Mouse (Mus musculus) kidney, adult 18-20 months (tissue): Measurements from ENCODE around the gene Arid3a.
A peak's percentile ranks its signal among the peaks of the same experiment; 100 is the strongest.

Experiments
- DNase-seq: peaks from one replicate; pipeline ENCODE4 v3.0.0; 2021

Arid3a gene

DNA sequence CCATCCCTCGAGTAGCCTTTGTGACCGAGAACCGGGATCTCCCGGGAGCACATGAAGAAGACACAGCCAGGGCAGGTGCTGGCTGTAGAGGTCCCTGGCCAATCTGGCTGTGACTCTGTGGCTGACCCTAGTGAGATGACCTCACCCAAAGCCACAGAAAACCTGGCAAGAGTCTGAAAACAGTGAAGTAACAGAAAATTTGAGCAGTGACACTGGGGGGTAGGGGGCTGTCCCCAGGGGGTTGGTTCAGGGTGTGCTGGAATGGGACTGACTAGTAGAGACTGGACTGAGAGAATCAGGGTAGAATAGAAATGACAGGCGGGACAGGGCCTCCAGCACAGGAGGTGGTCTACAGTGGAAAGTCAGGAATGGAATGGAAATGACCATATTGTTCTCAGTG, 56.4 kb downstream of the Arid3a start:
- no peak for DNase-seq

DNA sequence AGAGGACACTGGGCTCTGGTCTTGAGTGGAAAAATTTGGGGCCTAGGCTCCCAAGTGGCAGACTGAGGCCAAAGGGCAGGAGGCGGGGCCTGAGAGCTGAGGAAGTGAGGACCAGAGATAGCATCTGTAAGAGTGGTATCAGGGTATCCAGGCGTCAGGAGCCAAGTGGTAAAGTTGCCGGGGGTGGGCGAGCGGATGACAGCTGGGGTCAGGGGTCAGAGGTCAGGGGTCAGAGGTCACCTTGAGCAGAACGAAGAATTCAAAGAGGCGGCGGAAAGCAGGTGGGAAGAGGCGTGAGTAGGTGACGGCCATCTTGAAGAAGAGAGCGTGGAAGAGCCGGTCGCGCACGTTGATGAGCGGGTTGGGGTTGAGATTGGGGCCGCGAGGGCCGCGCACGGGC, 56.8 kb downstream of the Arid3a start:
- peak; percentile 81 for DNase-seq

DNA sequence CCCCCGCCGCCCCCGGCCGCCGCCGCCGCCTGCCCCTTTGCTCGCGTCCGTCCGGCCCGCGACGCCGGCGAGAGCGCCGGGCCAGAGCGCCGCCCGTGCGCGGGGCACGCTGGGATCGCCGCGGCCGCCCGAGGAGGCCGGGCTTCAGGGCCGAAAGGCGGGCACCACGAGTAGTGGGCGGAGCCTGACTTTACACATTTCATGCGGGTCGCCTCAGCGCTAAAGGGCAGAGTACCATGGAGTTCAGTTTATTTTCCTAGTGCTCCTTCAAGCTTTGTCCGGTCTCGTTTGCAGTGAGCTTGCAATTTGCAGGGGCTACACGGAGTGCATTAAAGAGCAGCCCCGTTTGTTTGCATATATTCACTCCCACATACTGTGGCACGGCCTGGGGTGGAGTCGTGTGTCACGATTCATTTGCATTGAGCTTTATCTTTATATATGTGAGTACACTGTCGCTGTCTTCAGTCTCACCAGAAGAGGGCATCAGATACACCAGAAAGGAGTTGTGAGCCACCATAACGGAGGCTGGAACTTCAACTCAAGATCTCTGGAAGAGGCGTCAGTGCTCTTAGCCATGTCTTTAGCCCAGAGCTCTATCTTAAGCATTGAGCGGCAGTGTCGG, 57.5 kb downstream of the Arid3a start, which contains the start of gene Tmem259:
Gene Tmem259 (minus strand): TSS at position 136 of the 622 bp plus-strand sequence.
- peak; percentile 91 for DNase-seq

DNA sequence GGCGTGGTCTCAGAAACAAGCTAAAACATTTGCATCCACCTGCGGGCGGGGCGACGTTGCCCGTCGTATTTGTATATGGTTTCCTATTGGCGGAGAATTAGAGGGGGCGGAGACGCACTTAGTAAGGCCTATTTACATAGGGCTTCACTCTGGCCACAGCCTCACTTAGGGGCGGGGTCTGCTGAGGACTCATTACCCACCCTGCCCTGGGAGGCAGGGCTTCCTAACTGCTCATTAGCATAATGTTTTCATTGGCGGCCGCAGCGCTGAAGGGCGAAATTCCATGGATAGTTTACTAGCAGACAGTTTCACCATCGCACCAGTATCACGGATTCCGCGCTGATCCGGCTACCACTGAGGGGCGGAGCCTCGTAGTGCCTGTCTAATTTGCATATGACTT, 58.0 kb downstream of the Arid3a start:
- DNase-seq = peak; percentile 96

DNA sequence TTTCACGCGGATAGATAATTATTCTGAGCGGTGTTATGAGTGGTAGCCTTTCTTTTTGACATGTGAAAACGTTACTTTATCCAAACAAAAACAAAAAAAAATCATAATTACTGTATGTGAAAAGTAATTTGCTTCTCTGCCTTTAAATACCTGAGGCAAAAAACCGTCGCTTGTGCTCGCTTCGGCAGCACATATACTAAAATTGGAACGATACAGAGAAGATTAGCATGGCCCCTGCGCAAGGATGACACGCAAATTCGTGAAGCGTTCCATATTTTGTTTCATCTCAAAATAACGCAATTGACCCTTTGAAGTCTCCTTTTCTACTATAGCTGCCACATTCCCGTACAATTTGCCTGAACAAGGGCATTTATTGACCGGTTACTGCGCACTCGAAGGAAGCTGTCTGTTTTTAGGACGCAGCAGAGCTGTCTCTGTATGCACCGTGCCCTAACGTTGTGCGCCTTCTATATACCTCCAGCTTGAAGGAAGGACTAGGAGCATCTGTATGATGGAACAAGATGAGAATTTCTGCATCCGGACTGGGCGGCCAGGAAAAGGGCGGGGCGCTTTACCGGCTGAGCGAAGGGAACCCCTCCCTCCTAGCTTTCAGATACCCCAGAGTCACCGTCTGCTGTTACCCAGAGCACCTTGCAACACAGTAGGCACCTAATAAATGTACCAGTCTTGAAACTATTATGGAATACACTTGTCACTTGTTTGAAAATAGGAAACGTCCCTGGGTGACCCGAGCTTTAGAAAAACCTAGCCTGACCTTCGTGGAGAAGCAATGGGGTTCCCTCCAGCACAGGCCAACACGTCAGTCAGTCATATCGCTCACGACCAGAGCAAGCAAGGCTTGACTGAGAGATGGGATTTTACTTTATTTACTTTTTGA, 58.7 kb downstream of the Arid3a start:
- DNase-seq = peak; percentile 70

DNA sequence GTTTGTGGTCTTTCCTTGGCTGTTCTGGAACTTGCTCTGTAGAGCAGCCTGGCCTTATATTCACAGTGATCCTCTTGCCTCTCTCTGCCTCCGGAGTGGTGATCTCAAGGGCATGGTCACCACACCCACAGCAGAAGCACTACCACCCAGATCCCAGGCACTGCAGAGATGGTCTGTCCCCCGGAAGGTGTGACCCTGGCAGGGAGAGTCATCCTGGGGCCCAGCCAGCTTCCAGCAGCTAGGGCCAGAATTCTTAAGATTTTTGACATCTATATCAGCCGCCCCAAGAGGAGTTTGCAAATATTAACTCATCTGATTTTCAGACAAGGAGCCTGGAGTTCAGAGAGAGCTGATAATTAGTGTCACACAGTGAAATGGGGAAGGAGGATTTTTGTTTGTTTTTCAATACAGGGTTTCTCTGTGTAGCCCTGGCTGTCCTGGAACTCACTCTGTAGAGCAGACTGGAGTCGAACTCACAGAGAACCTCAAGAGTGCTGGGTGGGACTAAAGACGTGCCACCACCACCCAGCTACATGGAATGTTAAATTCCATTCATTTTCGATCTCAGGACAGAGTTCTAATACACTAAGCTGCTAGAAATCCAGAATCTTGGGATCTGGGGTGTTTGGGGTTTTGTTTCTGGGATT, 59.5 kb downstream of the Arid3a start:
- DNase-seq = no peak

DNA sequence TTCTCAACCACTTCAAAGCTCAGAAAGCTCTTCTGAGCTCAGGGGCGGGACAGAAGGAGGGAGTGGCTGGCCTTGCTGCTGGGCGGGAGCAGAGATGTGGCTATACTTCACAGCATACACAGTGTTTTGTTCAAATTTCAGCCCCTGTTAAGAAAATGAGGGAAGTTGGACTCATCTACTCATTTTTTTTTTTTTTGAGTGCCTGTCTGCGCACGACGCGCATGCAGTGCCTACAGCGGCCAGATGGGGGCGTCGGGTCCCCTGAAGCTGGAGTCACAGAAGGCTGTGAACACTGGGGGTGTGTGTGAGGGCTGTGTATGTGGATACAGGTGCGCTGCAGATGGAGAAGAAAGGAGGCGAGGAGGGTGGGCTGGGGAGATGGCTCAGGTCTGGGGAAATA, 60.1 kb downstream of the Arid3a start:
- peak; percentile 90 for DNase-seq

DNA sequence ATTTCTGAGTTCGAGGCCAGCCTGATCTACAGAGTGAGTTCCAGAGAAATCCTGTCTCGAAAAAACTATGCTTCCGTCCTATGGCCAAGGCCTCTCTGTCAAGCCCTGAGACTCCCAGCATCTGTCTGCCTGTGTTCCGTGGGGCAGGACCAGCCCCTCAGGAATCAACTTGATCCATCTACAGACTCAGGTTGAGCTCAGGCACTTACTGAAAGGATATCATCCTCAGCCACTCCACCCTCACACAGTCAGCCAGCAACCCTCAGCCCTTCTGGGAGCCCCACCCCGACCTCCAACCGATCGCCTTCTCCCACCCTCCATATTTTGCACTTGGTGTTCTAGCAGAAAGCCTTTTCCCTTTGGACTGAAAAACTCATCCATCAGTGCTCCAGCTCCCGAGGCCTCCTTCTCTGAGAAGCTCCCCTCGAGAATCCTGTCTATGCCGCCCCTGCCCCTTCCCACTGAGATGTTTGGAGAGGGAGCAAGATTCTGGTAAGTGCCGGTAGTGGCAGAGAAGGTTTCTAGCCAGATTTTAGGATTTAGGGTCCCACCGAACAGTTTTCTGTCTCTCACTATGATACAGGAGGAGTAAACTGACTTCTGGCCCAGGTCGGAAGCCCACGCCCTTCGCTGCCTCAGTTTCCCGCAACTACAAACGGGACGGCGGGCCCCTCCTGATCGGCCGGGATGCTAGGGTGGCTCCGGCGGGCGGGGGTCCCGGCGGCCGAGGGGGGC, 61.1 kb downstream of the Arid3a start:
- no peak for DNase-seq

DNA sequence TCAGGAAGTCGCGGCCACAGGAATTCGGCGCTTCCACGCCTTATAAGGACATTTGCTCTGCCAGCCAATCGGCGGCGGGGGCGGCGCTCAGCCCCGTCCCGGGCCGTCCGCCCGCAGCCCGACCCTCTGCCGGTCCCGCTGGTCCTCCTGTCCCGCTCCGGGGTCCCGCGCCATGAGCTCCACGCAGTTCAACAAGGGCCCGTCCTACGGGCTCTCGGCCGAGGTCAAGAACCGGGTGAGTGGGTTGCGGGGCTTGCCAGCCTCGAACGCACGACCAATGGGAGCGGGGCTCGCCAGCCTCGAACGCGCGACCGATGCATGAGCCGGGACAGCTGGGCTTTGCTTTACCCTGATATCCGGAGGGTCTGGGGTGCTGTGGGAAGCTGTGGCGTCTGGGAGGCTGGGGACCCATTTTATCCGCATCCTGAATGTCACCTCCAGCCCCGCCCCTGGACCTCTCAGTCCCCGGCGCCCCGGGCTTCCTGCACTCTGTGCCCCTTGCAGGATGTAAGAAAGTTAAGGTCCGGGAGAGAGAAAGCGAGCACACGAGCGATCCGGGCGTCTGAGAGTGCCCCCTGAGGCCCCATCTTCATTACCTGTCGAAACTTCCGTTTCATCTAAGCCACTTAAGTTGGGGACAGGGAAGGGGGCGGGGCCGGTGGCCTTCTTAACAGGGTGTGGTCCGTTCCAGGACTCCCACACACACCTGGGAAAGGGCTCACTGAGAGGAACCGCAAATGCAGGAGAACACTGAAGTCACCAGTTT, 61.8 kb downstream of the Arid3a start, which contains the start of gene Cnn2:
Gene Cnn2 (plus strand): TSS at position 79 of the 766 bp plus-strand sequence.
- DNase-seq = peak; percentile 63

DNA sequence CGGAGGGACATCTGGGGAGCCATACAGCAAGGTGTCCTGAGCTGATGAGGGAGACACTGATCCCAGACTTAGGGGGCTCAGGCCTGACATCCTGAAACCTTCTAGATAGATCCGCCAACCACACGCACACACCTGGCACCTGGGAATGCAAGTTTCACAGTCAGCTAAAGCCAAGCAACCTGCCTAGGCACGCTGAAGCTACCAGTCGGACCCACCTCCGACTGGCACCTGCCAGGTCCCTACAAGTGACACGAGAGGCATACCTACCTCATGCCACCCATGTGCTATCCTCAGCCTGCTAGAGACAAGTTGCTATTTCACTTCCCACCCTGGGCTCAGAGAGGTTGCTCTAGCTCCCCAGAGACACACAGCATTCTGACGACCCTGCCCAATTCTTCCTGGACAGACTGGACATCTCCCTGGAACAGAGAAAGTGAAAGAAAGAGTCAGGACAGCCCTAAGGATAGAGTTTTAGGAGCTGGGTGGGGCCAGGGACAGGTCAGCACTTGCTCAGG, 62.5 kb downstream of the Arid3a start:
- DNase-seq = no peak

DNA sequence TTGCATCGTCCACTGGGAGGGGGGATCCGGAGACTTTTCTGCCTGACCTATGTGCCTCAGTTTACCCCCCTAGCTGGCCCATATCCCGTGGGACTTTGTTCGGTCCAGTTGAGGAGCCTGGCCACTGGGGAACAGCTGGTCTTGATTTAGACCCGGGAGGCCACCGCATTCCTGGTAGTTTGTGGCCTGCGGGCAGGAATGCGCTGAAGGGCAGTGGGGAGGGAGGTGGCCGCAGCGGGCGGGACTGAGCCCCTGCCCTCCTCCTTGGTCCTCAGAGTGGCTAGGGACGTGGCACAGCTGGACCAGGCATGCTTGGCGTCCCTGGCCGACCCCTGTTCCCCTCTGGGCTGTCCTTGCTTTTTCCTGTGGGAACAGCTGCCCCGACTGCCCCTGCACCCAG, 63.0 kb downstream of the Arid3a start:
- no peak for DNase-seq

DNA sequence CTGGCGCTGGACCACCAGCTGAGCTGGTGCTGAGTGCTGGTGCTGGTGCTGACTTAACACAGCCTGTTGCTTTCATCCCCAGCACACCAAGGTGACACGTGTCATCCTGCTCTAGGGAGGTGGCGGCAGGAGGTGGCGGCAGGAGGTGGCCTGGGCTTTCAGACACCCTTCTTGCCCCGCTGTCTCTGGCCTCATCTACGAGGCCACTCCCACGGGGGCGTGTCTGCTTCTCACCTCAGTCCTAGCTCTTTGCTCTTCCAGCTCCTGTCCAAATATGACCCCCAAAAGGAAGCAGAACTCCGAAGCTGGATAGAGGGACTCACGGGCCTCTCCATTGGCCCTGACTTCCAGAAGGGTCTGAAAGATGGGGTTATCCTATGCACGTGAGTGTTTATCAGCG, 64.3 kb downstream of the Arid3a start:
- no peak for DNase-seq

DNA sequence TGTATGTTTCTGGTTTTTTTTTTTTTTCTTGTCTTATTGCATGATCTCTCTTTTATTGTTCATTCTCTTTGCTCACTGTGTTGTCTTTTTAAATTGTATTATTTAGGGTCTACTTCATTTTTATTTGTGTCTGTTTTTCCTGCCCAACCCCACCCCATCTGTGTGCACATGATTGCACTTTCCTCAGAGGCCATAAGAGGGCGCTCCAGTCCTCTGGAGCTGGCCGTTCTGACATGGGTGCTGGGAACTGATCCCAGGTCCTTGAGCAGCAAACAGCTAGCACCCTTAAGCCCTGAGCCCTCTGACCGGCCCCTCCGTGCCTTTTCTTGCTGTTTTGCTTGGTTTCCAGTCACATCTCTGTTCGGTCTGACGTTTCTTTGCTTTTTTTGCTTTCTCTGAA, 64.7 kb downstream of the Arid3a start:
- DNase-seq = no peak

DNA sequence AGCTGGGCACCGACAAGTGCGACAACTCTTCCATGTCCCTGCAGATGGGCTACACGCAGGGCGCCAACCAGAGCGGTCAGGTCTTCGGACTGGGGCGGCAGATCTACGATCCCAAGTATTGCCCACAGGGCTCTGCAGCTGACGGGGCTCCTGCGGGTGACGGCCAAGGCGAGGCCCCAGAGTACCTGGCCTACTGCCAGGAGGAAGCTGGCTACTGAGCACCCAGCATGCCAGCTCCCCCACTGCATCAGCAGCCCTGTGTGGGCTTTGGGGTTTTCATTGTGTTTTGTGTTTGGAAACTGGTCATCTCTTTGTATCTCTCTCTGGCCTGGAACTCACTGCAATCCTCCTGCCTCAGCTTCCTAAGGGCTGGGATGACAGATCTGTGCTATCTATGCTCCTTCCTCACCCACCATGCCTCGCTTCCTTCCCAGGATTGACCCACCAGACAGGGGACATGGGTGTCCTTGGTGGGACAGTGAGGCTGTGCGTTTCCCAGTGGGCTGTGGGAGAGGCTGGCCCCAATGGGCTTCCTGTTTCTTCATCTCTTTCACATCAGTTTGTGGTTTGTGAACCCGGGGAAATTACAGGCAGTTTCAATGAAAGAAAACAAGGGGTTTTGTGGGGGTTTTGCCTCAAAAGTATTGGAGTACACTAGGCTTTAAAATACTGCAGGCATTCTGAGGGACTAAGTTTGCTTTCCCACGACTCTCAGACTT, 67.7 kb downstream of the Arid3a start:
- DNase-seq = peak; percentile 40

DNA sequence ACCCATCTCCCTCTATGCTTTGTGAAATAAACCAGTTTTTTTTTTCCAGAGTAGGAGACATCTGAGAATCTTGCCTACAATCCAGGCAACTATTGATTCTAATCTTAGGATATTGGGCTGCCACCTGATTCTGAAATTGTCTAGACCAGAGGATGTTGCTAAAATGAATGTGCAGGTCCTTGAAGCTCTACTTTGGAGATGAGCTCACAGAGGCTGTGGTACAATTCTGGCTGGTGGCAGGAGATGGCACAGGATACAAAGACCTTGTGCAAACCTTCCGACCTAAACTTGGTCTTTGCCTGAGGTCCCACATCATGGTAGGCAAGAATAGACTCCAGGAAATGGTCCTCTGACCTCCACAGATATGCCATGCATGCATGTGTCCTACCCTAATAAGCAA, 68.8 kb downstream of the Arid3a start:
- no peak for DNase-seq

DNA sequence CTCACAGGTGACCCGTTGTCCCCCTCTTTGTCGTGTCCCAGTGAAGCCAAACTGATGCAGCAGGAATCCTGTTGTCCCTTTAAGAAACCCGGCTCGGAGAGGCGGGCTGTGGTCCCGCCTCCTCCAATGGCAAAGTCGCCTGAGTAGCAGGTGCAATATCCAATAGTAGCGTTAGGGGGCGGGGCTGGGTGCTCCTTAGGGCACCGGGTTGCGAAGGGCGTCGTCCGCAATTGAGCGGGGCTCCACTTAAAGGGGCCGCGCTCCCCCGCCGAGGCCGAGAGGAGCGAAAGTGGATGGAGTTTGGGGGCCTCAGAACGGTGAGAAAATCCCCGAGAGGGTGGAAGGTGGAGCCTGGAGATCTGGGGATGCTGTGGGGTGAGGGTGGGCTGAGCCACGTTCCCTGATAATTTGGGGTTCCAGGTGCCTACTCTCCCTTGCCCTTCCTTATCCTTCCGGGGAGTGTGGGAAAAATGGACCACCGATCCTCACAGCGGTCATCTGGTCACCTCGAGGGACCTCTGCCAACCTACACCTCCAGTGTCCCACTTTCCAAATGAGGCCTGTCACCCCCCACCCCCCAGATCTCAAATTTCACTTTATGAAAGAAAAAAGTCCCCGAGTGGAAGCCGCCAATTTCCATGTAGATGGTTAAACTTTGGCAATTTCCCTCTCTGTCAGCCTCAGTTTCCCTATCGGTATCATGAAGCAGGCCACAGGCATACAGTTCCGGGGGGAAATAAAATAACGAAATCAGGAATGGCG, 69.6 kb downstream of the Arid3a start, which contains the start of gene Abca7:
Gene Abca7 (plus strand): TSS at position 223 of the 762 bp plus-strand sequence.
- peak; percentile 97 for DNase-seq

DNA sequence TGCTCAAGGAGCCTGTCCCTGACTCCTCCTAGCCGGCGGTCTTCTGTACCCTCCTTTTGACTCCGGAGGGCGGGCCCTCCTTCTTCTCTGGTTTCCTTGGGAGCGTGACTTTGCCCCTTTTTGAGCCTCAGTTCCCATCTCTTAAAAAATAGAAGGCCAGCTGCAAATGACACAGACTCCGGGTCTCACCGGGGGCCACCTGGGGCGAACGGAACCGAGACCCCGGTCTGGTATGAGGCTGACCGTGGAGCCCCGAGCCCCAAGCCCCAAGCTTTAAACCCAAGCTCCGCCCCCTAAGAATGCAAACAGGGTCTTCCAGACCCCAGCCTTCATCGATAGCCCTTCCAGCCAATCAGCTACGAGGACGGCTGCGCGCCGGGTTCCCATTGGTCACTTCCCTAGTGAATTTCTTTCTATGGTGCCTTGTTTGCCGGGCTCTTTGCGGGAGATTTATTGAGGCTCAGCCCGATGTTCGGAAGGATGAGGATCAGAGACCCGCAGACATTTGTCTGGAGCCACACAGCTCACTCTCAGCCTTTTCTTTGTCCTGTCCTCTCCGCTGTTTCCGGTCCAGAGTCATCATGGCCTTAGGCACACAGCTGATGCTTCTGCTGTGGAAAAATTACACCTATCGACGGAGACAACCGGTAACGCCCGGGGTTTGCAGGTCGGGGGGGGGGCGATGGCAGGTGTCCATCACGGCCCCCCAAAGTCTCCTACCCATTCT, 70.4 kb downstream of the Arid3a start:
- peak; percentile 65 for DNase-seq

DNA sequence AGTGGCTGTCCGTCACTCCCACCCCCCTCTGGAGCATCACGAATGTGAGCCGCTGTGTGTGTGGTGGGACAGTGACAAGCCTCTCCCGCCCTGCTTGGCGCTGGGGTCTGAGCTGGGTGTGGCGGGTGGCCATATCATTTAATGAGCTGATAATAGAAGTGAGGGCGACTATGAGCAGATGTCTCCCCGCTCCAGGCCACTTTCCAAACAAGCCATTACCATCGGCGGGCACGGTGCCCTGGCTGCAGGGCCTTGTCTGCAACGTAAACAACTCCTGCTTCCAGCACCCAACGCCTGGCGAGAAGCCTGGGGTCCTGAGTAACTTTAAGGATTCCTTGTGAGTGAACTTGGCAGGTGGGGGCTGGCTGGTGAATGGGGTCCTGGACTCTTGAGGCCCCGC, 71.0 kb downstream of the Arid3a start:
- DNase-seq = no peak

DNA sequence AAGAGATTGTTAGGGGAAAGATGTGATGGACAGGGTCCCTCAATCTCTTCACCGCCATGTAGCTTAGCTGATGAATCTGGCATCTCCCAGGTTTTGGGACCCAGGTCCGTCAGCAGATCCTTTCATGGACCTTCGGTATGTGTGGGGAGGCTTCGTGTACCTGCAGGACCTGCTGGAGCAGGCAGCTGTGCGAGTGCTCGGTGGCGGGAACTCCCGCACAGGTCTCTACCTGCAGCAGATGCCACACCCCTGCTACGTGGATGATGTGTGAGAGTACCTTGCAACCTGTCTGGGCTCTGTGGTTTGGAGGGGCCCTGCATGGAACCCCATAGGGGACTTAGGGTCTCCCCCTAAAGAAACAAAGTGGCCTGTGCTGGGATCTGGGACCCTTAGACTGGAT, 75.1 kb downstream of the Arid3a start:
- no peak for DNase-seq

DNA sequence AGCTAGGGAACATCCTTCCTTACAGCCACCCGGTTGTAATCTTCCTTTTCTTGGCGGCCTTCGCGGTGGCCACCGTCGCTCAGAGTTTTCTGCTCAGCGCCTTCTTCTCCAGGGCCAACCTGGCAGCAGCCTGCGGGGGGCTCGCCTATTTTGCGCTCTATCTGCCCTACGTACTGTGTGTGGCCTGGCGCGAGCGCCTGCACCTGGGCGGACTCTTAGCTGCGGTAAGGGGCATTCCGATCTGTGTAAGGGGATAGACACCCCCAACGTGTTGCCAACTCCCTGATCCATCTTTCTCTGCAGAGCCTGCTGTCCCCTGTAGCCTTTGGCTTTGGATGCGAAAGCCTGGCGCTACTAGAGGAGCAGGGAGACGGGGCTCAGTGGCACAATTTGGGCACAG, 76.0 kb downstream of the Arid3a start:
- no peak for DNase-seq
